Mouse (Mus musculus) stomach, embryonic 16.5 days (tissue): ENCODE results near the gene D5Ertd579e. TPM values are rescaled to one million over a fixed set of nuclear protein-coding genes. Genes with fewer than 3 reads are reported as not detected.
A peak's percentile ranks its signal among the peaks of the same experiment; 100 is the strongest.
"Not testable (repeated sequence)": the region's sequence is repeated elsewhere in the genome, so short reads cannot be mapped to it uniquely, and the experiment has no call there.

Experiments used
- ATAC-seq: fragments of 200-750 bp; cut with Nextera tagmentation; 2 replicates; pipeline ENCODE4 v1.8.0; 2017; ENCODE audit warnings: moderate number of reproducible peaks, moderate TSS enrichment; ENCODE audit not compliant: insufficient read depth, low FRiP score
- H3K27ac ChIP-seq: fragments of 300-500 bp; sonication (generic); 2 replicates; pipeline ENCODE4 v1.5.1; 2014; ENCODE audit warnings: low read length
- H3K27me3 ChIP-seq: fragments of 300-500 bp; sonication (generic); 2 replicates; pipeline ENCODE4 v1.6.1; 2014; ENCODE audit warnings: low read length, control low read depth, mixed read lengths; ENCODE audit not compliant: control insufficient read depth, insufficient read depth
- H3K36me3 ChIP-seq: fragments of 300-500 bp; sonication (generic); 2 replicates; pipeline ENCODE4 v1.6.1; 2014; ENCODE audit warnings: low read length; ENCODE audit not compliant: control insufficient read depth, insufficient read depth
- H3K4me1 ChIP-seq: fragments of 300-500 bp; sonication (generic); 2 replicates; pipeline ENCODE4 v1.6.1; 2014; ENCODE audit warnings: low read length, control low read depth, mixed read lengths; ENCODE audit not compliant: control insufficient read depth, insufficient read depth
- H3K4me2 ChIP-seq: fragments of 300-500 bp; sonication (generic); 2 replicates; pipeline ENCODE4 v1.6.1; 2014; ENCODE audit warnings: low read depth, low read length, mixed read lengths
- H3K4me3 ChIP-seq: fragments of 300-500 bp; sonication (generic); replicated peaks from 2 replicates; pipeline ENCODE4 v1.5.1; 2014; ENCODE audit warnings: mild to moderate bottlenecking, low read length
- H3K9ac ChIP-seq: fragments of 300-500 bp; sonication (generic); 2 replicates; pipeline ENCODE4 v1.6.1; 2014; ENCODE audit warnings: low read length
- H3K9me3 ChIP-seq: fragments of 300-500 bp; sonication (generic); replicated peaks from 2 replicates; pipeline ENCODE4 v1.6.1; 2016; ENCODE audit warnings: low read length, control low read depth; ENCODE audit not compliant: control insufficient read depth
- WGBS: fragments of 180-500 bp; shearing (Covaris S2); extraction: QIAGEN DNeasy Blood & Tissue Kit; methylation state at CpG from one replicate; pipeline ENCODE4 v1.1.7; 2014; 5-methylcytosine and 5-hydroxymethylcytosine counted together
- polyA plus RNA-seq: library from polyadenylated mRNA; unstranded; fragments of >200 nt; fragmentation: Nextera tagmentation; extraction: Ambion mirVana; gene quantifications from 2 replicates; pipeline ENCODE4 v1.2.1, GENCODE M21; 2015

The D5Ertd579e gene
- polyA plus RNA-seq, 1 experiment from 2014 or later: 20.5 TPM

DNA sequence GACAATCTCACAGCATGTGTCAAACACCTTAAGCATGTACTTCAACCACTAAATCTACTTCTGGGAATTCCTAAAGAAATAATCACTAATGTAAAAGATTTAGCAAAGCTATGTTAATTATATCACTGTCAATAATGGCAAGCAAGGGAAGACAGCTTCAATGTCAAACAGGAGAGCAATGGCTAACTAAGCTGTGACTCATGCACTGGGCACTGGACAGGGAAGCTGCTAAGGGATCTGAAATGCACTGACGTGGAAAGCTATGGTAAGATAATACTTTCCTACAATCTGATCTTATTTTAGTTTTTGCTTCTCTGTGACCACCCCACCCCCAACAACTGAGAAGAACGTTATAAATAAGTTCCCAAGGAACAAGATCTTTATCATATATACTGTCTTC, 32.5 kb downstream of the D5Ertd579e start:
- Histone ChIP-seq H3K4me1 (no peaks in the 10 kb centered on the region), H3K27me3 (no peaks in the 10 kb centered on the region), H3K27ac (no peak overlapping the region), H3K4me3 (no peak overlapping the region), H3K9me3 (no peaks in the 10 kb centered on the region), H3K36me3 (no peaks in the 10 kb centered on the region), H3K9ac (no peak overlapping the region), H3K4me2 (no peak overlapping the region)
- WGBS: 73% methylated on average over 2 of the region's 2 CpGs
- no peak for ATAC-seq

GRCm38 (mm10) chr5:36660977-36661760, 34.7 kb downstream of the D5Ertd579e start:
- not testable (repeated sequence) for H3K27ac ChIP-seq, H3K9ac ChIP-seq, H3K4me2 ChIP-seq, H3K9me3 ChIP-seq, H3K27me3 ChIP-seq, H3K36me3 ChIP-seq, H3K4me3 ChIP-seq, ATAC-seq, H3K4me1 ChIP-seq

DNA sequence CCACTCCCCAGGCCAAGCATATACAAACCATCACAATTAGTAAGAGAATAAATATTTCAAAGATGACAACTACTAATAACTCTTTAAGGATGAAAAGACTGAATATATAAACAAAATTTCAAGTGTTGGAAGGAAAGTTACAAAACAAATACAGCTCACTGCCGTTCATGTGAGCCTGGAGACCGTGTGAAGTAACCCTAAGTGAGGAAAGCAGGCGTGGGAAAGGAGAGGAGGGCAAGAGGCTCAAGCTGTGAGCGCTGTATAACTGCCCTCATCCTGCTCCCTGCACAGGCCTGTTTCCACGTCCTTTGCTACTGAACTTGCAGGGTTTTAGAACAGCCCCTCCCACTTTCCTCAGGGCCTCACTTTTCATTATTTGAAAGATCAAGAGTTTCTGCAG, 70.2 kb downstream of the D5Ertd579e start:
- 34% methylated on average over 5 of the region's 5 CpGs for WGBS
- no peaks in the 10 kb centered on the region for H3K9me3 ChIP-seq
- ATAC-seq: peak; percentile 58; the same call in 1 of the 2 replicates

GRCm38 (mm10) chr5:36623670-36624069, 72.2 kb downstream of the D5Ertd579e start:
- Histone ChIP-seq H3K4me2 (no peak overlapping the region), H3K9me3 (no peaks in the 10 kb centered on the region), H3K4me3 (no peak overlapping the region), H3K36me3 (no peaks in the 10 kb centered on the region), H3K9ac (no peak overlapping the region), H3K27ac (no peak overlapping the region), H3K27me3 (no peaks in the 10 kb centered on the region), H3K4me1 (peaks cover 18% of the 10 kb centered on the region)
- ATAC-seq: no peak
- 90% methylated on average over 5 of the region's 5 CpGs for WGBS

More for the DNA sequence above, 70.2 kb downstream of the D5Ertd579e start:
- no peak overlapping the region for H3K9ac ChIP-seq
- no peaks in the 10 kb centered on the region for H3K36me3 ChIP-seq
- H3K4me3 ChIP-seq: no peak overlapping the region
- H3K4me1 ChIP-seq: peaks cover 14% of the 10 kb centered on the region
- H3K27ac ChIP-seq: peak overlapping the region; percentile 8; the same call in 1 of the 2 replicates
- no peaks in the 10 kb centered on the region for H3K27me3 ChIP-seq
- no peak overlapping the region for H3K4me2 ChIP-seq

DNA sequence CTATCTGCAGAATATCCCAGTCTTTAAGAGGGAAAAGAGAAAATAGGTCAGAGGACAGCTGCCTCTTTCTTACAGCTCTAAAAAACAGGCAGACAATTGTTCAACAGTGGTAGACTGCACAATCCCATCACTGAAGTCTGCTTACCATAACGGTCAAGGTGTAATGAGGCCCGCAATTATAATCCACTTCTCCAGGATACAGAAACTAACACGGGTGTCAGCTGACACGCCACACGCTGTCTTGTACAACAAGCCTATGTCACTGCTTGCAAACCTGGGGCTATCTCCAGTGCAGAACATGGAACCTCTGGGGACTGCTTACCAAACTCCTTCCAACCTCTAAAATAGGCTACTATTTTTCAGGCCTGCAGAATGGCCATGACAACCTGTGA, 74.8 kb downstream of the D5Ertd579e start:
- Histone ChIP-seq H3K4me1 (peaks cover 16% of the 10 kb centered on the region), H3K4me3 (no peak overlapping the region), H3K9ac (no peak overlapping the region), H3K36me3 (peaks cover 2% of the 10 kb centered on the region; the same call in 1 of the 2 replicates), H3K4me2 (no peak overlapping the region), H3K27ac (peak overlapping the region; percentile 28; the same call in 1 of the 2 replicates), H3K27me3 (no peaks in the 10 kb centered on the region), H3K9me3 (no peaks in the 10 kb centered on the region)
- no peak for ATAC-seq
- 60% methylated on average over 5 of the region's 5 CpGs for WGBS

DNA sequence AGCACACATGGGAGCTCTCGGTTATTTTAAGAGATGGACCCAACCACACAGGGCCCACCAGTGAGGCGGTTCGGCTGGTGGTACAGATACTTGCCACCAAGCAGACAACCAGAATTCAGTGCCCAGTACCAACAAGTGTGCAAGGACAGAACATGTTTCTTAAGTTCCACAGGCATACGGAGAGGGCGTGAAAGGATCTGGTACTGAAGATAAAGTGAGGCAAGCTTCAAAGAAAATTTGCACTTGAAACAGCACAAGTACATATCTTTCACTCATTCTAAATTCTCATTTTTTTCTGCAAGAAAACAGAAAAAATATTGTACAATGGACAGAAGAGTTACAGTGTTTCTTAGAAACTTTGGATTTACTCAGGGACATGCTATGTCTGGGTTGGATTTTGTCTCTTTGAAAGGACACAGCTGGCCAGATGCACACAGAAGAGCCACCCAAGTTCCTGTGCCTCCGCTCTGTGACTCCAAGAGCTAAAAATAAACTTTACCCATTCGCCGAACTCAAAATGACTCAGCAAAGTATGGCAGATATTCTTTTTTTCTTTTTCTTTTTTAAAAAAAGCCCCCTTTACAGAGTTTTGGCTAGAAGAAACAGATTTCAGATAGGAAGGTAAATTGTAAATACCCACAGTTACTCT, 75.3 kb downstream of the D5Ertd579e start:
- peaks cover 7% of the 10 kb centered on the region; the same call in 1 of the 2 replicates for H3K36me3 ChIP-seq
- 0 out of 2 replicates have a peak, but pooled peaks have one; percentile 53 for ATAC-seq
- WGBS: 56% methylated on average over 8 of the region's 8 CpGs

GRCm38 (mm10) chr5:36618890-36619289, 76.9 kb downstream of the D5Ertd579e start:
- peaks cover 15% of the 10 kb centered on the region for H3K36me3 ChIP-seq
- no peak overlapping the region for H3K9ac ChIP-seq
- H3K4me1 ChIP-seq: peaks cover 10% of the 10 kb centered on the region
- no peaks in the 10 kb centered on the region for H3K27me3 ChIP-seq
- no peak overlapping the region for H3K27ac ChIP-seq
- no peak overlapping the region for H3K4me2 ChIP-seq
- 0 out of 2 replicates have a peak, but pooled peaks have one; percentile 25 for ATAC-seq
- H3K4me3 ChIP-seq: no peak overlapping the region
- no peaks in the 10 kb centered on the region for H3K9me3 ChIP-seq
- WGBS: 63% methylated on average over 5 of the region's 5 CpGs

More for the DNA sequence above, 75.3 kb downstream of the D5Ertd579e start:
- no peak overlapping the region for H3K4me2 ChIP-seq
- H3K4me1 ChIP-seq: peaks cover 10% of the 10 kb centered on the region
- H3K9me3 ChIP-seq: no peaks in the 10 kb centered on the region
- no peak overlapping the region for H3K9ac ChIP-seq
- H3K4me3 ChIP-seq: no peak overlapping the region
- H3K27ac ChIP-seq: 0 out of 2 replicates have a peak overlapping the region, but pooled peaks have one; percentile 28
- H3K27me3 ChIP-seq: no peaks in the 10 kb centered on the region

- 37% methylated on average over 4 of the region's 4 CpGs for WGBS
- peaks cover 19% of the 10 kb centered on the region for H3K36me3 ChIP-seq
These were observed 77.5 kb downstream of the D5Ertd579e start for GRCm38 (mm10) chr5:36618356-36618755.

DNA sequence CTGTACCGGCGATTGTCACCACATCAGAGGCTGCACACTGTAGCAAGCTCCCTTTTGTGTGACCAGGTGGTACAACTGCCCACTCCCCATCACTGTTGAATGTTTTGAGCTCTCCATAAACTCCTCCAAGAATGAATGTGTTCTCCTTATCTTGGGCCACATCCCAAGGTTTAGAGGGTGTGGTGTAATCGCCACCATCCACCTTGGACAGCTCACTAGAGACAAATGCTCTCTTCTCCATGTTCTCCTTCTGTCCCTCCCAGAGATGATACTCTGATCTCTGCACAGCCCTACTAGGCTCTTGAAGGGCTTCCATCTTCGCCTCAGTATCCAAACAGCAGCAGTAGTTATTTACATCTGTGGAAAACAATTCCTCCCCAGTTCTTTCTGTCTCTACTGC, 81.7 kb downstream of the D5Ertd579e start:
- 80% methylated on average over 4 of the region's 4 CpGs for WGBS
- ATAC-seq: no peak

More at GRCm38 (mm10) chr5:36618356-36618755, 77.5 kb downstream of the D5Ertd579e start:
- no peak overlapping the region for H3K4me2 ChIP-seq
- no peak overlapping the region for H3K4me3 ChIP-seq
- no peak overlapping the region for H3K27ac ChIP-seq
- no peaks in the 10 kb centered on the region for H3K9me3 ChIP-seq
- H3K4me1 ChIP-seq: peaks cover 10% of the 10 kb centered on the region
- no peaks in the 10 kb centered on the region for H3K27me3 ChIP-seq
- H3K9ac ChIP-seq: no peak overlapping the region
- peak; percentile 40; the same call in 1 of the 2 replicates for ATAC-seq

More for the DNA sequence above, 81.7 kb downstream of the D5Ertd579e start:
- no peak overlapping the region for H3K4me3 ChIP-seq
- no peaks in the 10 kb centered on the region for H3K9me3 ChIP-seq
- no peaks in the 10 kb centered on the region for H3K4me1 ChIP-seq
- H3K27ac ChIP-seq: no peak overlapping the region
- no peak overlapping the region for H3K9ac ChIP-seq
- peaks cover 19% of the 10 kb centered on the region for H3K36me3 ChIP-seq
- no peaks in the 10 kb centered on the region for H3K27me3 ChIP-seq
- H3K4me2 ChIP-seq: no peak overlapping the region
